Mouse (Mus musculus) testis, adult 2 months (tissue): ENCODE data around the gene Acvr1.

Experiments
- CTCF ChIP-seq: fragments of 200-500 bp; IDR thresholded peaks from 2 replicates; pipeline ENCODE4 v1.5.1; 2012; ENCODE audit warnings: low read depth, mild to moderate bottlenecking, inconsistent platforms, low read length, moderate library complexity; ENCODE audit not compliant: control insufficient read depth, insufficient read depth, insufficient replicate concordance
- POLR2A ChIP-seq: fragments of 200-500 bp; IDR thresholded peaks from 2 replicates; pipeline ENCODE4 v1.6.1; 2012; ENCODE audit warnings: low read depth, mild to moderate bottlenecking, inconsistent platforms, low read length, moderate library complexity; ENCODE audit not compliant: control insufficient read depth

DNA sequence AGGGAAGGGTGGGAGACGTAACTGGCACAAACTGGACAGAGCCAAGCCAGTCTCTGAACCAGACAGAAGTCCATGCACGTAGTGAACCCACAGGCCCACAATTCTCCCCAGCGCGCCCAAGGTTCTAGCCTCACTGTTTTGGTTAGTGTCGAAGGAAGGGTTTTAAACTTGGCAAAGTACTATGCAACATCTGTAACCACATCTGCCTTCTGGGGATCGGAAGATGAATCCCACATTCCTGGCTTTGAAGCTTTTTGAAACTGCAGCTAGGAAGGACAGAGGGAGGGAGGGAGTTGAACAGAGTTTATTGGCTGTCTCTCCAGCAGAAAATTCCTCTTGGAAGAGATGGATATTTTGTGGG is 928 bp downstream of the Acvr1 start:
- TF ChIP-seq CTCF: no peak
- no peak for TF ChIP-seq POLR2A
